In the genomic region with DNA sequence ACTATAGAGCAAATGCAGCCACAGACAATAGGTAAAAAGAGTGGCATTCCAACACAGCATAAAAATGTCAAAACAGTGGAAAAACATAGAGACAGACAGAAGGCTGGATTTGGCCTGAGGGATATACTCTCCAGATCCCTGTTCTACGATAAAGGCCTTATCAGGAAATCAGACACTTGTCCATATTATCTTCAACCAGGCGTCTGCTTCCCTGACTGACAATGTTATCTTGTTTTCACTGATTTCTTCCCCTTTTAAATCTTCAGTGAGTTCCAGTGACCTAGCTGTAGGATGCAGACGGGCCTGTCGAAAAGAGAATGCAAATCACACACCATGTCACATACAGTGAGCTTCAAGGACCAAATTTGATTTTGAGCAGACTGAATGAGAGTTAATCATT, we compare ENCODE assay signal across 21 mouse cellular contexts.
DNase-seq lines count a peak whose midpoint lies in the region; ATAC-seq and TF ChIP-seq lines count a peak whose summit lies in the region.
"Had no signal": no experiment of that assay in that cellular context is flagged by ENCODE, and none has a peak within 500 bp of the region (broad histone marks: within the 10 kb centered on the region; RNA-seq: fewer than 3 reads in every experiment).

No protein-coding gene starts in this region.

- in situ Hi-C loops in ES-E14 (cut with MboI; ENCODE audit: low sequenced_read_pairs in 2 of 2, unreplicated experiment in 2 of 2): no loop called here

- no peaks in the 10 kb centered on the region for H3K36me3 ChIP-seq in thymus, adult 2 months (ENCODE audit: control insufficient read depth, insufficient read depth, low read length)
- no peaks in the 10 kb centered on the region for H3K36me3 ChIP-seq in ES-E14 (ENCODE audit: control insufficient read depth, insufficient read depth, low read length, poor library complexity, severe bottlenecking)
- no peaks in the 10 kb centered on the region for H3K36me3 ChIP-seq in splenic B cell, adult 2 months (ENCODE audit: control insufficient read depth, insufficient read depth, low read length, poor library complexity, severe bottlenecking)
- no peaks in the 10 kb centered on the region for H3K36me3 ChIP-seq in hindbrain, embryonic 11.5 days (ENCODE audit: control insufficient read depth, insufficient read depth, low read length)
- H3K36me3 ChIP-seq: embryonic facial prominence, embryonic 10.5 days; forebrain, embryonic 10.5 days; hindbrain, embryonic 10.5 days; hindbrain, embryonic 15.5 days had no signal

- H3K4me1 ChIP-seq in thymus, adult 2 months (replicated peaks; ENCODE audit: control insufficient read depth, insufficient read depth, low read length): peaks cover 10% of the 10 kb centered on the region
- H3K4me1 ChIP-seq in ES-E14 (ENCODE audit: control insufficient read depth in 2 of 2, insufficient read depth in 2 of 2, low read length in 2 of 2, poor library complexity in 1 of 2): peaks cover 0 to 6% of the 10 kb centered on the region in 2 experiments; a peak in 1 of 4 replicates
- no peaks in the 10 kb centered on the region for H3K4me1 ChIP-seq in hindbrain, embryonic 11.5 days (replicated peaks; ENCODE audit: control insufficient read depth, insufficient read depth, low read length)
- H3K4me1 ChIP-seq: embryonic facial prominence, embryonic 10.5 days; forebrain, embryonic 10.5 days; hindbrain, embryonic 10.5 days; hindbrain, embryonic 15.5 days had no signal

- no peak overlapping the region for H3K4me2 ChIP-seq in hindbrain, embryonic 11.5 days (replicated peaks; ENCODE audit: low read depth, low read length)
- H3K4me2 ChIP-seq: hindbrain, embryonic 15.5 days had no signal

- no peak for TF ChIP-seq CTCF in thymus, adult 2 months (IDR thresholded peaks at IDR 0.05; ENCODE audit: borderline replicate concordance, control insufficient read depth, extremely low read depth, insufficient read depth, low read length, poor library complexity)

- H3K9ac ChIP-seq in ES-E14 (ENCODE audit: insufficient read depth, low read depth, low read length, poor library complexity, severe bottlenecking): peak overlapping the region; percentile 17; the same call in 1 of the 2 replicates
- no peak overlapping the region for H3K9ac ChIP-seq in hindbrain, embryonic 11.5 days (ENCODE audit: low read depth, low read length)
- H3K9ac ChIP-seq: hindbrain, embryonic 15.5 days had no signal

- no peak for DNase-seq in thymus, adult 2 months
- DNase-seq in thymus, postnatal 14 days: no peak
- peak; percentile 5 for DNase-seq in CD4-positive helper T cell, adult 2 months (ENCODE audit: low read depth, low spot score)
- DNase-seq in ES-E14 (ENCODE audit: low read depth, low spot score): no peak
- DNase-seq in splenic B cell, adult 2 months (ENCODE audit: low read depth, low spot score): peak; percentile 2
- no peak for DNase-seq in layer of hippocampus, postnatal 25 days (ENCODE audit: extremely low spot score in 1 of 2, low spot score in 1 of 2)
- no peak for DNase-seq in hindbrain, embryonic 11.5 days (ENCODE audit: low spot score)
- DNase-seq: adrenal gland, postnatal 14 days; cerebellum, adult 18-20 months; cerebellum, adult 9-11 months; cerebellum, postnatal 36 days; gastrocnemius, adult 2 months; gastrocnemius, postnatal 25 days; heart, postnatal 14 days had no signal

- no peak overlapping the region for H3K4me3 ChIP-seq in thymus, adult 2 months (ENCODE audit: control insufficient read depth, insufficient read depth, low read length)
- no peak overlapping the region for H3K4me3 ChIP-seq in ES-E14 (ENCODE audit: insufficient read depth in 1 of 2, low read depth in 1 of 2, low read length in 2 of 2, poor library complexity in 1 of 2, severe bottlenecking in 1 of 2)
- no peak overlapping the region for H3K4me3 ChIP-seq in hindbrain, embryonic 11.5 days (ENCODE audit: low read depth, low read length)
- H3K4me3 ChIP-seq: embryonic facial prominence, embryonic 10.5 days; forebrain, embryonic 10.5 days; gastrocnemius, adult 2 months; hindbrain, embryonic 10.5 days; hindbrain, embryonic 15.5 days had no signal

- WGBS in thymus, adult 2 months: 45% methylated on average over 4 of the region's 4 CpGs
- WGBS in hindbrain, embryonic 11.5 days: 85% methylated on average over 4 of the region's 4 CpGs

- no peak for ATAC-seq in hindbrain, embryonic 11.5 days (ENCODE audit: low FRiP score)
- ATAC-seq: forebrain, embryonic 14.5 days; intestine, embryonic 16.5 days; Patski had no signal

- H3K27me3 ChIP-seq in thymus, adult 2 months (ENCODE audit: control insufficient read depth, insufficient read depth, low read length): no peaks in the 10 kb centered on the region
- H3K27me3 ChIP-seq in splenic B cell, adult 2 months (ENCODE audit: control insufficient read depth, insufficient read depth, low read length, poor library complexity, severe bottlenecking): no peaks in the 10 kb centered on the region
- H3K27me3 ChIP-seq in hindbrain, embryonic 11.5 days (ENCODE audit: control insufficient read depth, insufficient read depth, low read length): no peaks in the 10 kb centered on the region
- H3K27me3 ChIP-seq: hindbrain, embryonic 15.5 days had no signal

- no peaks in the 10 kb centered on the region for H3K9me3 ChIP-seq in ES-E14 (ENCODE audit: control insufficient read depth, insufficient read depth, low read depth, low read length)
- no peaks in the 10 kb centered on the region for H3K9me3 ChIP-seq in hindbrain, embryonic 11.5 days (ENCODE audit: control insufficient read depth, low read length)
- H3K9me3 ChIP-seq: embryonic facial prominence, embryonic 10.5 days; forebrain, embryonic 10.5 days; hindbrain, embryonic 10.5 days; hindbrain, embryonic 15.5 days had no signal

- TF ChIP-seq POLR2A in thymus, adult 2 months (IDR thresholded peaks at IDR 0.05; ENCODE audit: control insufficient read depth, extremely low read depth, insufficient read depth, low read length, poor library complexity): no peak

- H3K27ac ChIP-seq in thymus, adult 2 months (ENCODE audit: control insufficient read depth, insufficient read depth, low read length): peak overlapping the region; percentile 88; the same call in 1 of the 2 replicates
- H3K27ac ChIP-seq in ES-E14 (ENCODE audit: insufficient read depth, low read depth, low read length, poor library complexity, severe bottlenecking): no peak overlapping the region
- H3K27ac ChIP-seq in hindbrain, embryonic 11.5 days (ENCODE audit: low read depth, low read length): no peak overlapping the region
- H3K27ac ChIP-seq: embryonic facial prominence, embryonic 10.5 days; forebrain, embryonic 10.5 days; gastrocnemius, adult 2 months; hindbrain, embryonic 10.5 days; hindbrain, embryonic 15.5 days had no signal

TF ChIP-seq in ES-E14, 5 proteins besides CTCF, POLR2A, EP300 and RAD21:
- no peak for TF ChIP-seq ZC3H11A (IDR thresholded peaks at IDR 0.05; ENCODE audit: borderline replicate concordance, low read depth, low read length)
- TF ChIP-seq HCFC1 (IDR thresholded peaks at IDR 0.05; ENCODE audit: borderline replicate concordance, insufficient read depth, low read length): no peak
- no peak for TF ChIP-seq ZNF384 (IDR thresholded peaks at IDR 0.05; ENCODE audit: low read depth, low read length)
- no peak for TF ChIP-seq MAFK (IDR thresholded peaks at IDR 0.05; ENCODE audit: insufficient read depth, low read depth, low read length)
- TF ChIP-seq CHD2 (IDR thresholded peaks at IDR 0.05; ENCODE audit: low read depth, low read length): no peak

Comparison
In these comparisons a context has a peak if more than half of its experiments do, and no peak if none do; other contexts are left out.
1. DNase-seq: peak in CD4-positive helper T cell, adult 2 months (single experiment) and splenic B cell, adult 2 months (single experiment); none in thymus, adult 2 months (single experiment), thymus, postnatal 14 days (single experiment), ES-E14 (single experiment), layer of hippocampus, postnatal 25 days (0 of 2) and hindbrain, embryonic 11.5 days (single experiment).